Mouse (Mus musculus) natural killer cell, adult 2 months (primary cell): ENCODE results near the gene Lhpp.
A peak's percentile ranks its signal among the peaks of the same experiment; 100 is the strongest.

Experiments used
- DNase-seq, 2 experiments: peaks; one replicate each; pipeline ENCODE4 v3.0.0; 2022; ENCODE audit warnings: low spot score in 2 of 2

The Lhpp gene

GRCm38 (mm10) chr7:132711579-132711978, 101.1 kb downstream of the Lhpp start:
- no peak for DNase-seq

- DNase-seq = no peak
These were observed 101.7 kb downstream of the Lhpp start for GRCm38 (mm10) chr7:132712044-132712708.

GRCm38 (mm10) chr7:132712956-132713355, 102.5 kb downstream of the Lhpp start:
- DNase-seq = no peak

- DNase-seq = no peak
These were observed 103.2 kb downstream of the Lhpp start for GRCm38 (mm10) chr7:132713483-132714126.

- no peak for DNase-seq
These were observed 103.9 kb downstream of the Lhpp start for GRCm38 (mm10) chr7:132714236-132714923.

- DNase-seq = no peak
These were observed 104.8 kb downstream of the Lhpp start for GRCm38 (mm10) chr7:132715259-132715658.

GRCm38 (mm10) chr7:132719570-132719969, 109.1 kb downstream of the Lhpp start:
- no peak for DNase-seq

- peak in 1 of 2 experiments; percentile 86 for DNase-seq
These were observed 110.1 kb downstream of the Lhpp start for GRCm38 (mm10) chr7:132720562-132720961.

- DNase-seq = no peak
These were observed 112.2 kb downstream of the Lhpp start for GRCm38 (mm10) chr7:132722401-132723370.

- no peak for DNase-seq
These were observed 113.5 kb downstream of the Lhpp start for GRCm38 (mm10) chr7:132723906-132724305.

- no peak for DNase-seq
These were observed 114.1 kb downstream of the Lhpp start for GRCm38 (mm10) chr7:132724501-132725062.

- no peak for DNase-seq
These were observed 115.8 kb downstream of the Lhpp start for GRCm38 (mm10) chr7:132726106-132726861.

GRCm38 (mm10) chr7:132729093-132729831, 118.8 kb downstream of the Lhpp start:
- no peak for DNase-seq

- no peak for DNase-seq
These were observed 120.1 kb downstream of the Lhpp start for GRCm38 (mm10) chr7:132730510-132730909.

GRCm38 (mm10) chr7:132731558-132731957, 121.1 kb downstream of the Lhpp start:
- DNase-seq = no peak

- DNase-seq = no peak
These were observed 121.8 kb downstream of the Lhpp start for GRCm38 (mm10) chr7:132732136-132732789.

- DNase-seq = no peak
These were observed 123.1 kb downstream of the Lhpp start for GRCm38 (mm10) chr7:132733521-132733920.

GRCm38 (mm10) chr7:132734222-132734621, 123.8 kb downstream of the Lhpp start:
- DNase-seq = no peak

- DNase-seq = peak; percentile 90 to 93
These were observed 124.7 kb downstream of the Lhpp start for GRCm38 (mm10) chr7:132735145-132735544.
